Mouse (Mus musculus) liver, adult 2 months (tissue): ENCODE results near the gene Dync1i1. TPM values are rescaled to one million over a fixed set of nuclear protein-coding genes. Genes with fewer than 3 reads are reported as not detected.

ENCODE experiments used
- DNase-seq: peaks from one replicate; pipeline ENCODE4 v3.0.0-alpha.2; 2011; ENCODE audit warnings: low read depth, low spot score; ENCODE audit errors: extremely low read depth
- H3K27ac ChIP-seq: fragments of 200-500 bp; replicated peaks from 2 replicates; pipeline ENCODE4 v1.5.1; 2012; ENCODE audit warnings: low read depth, mild to moderate bottlenecking, control low read depth, inconsistent platforms, low read length; ENCODE audit not compliant: insufficient read depth
- H3K27me3 ChIP-seq: fragments of 200-500 bp; 2 replicates; pipeline ENCODE4 v1.6.1; 2012; ENCODE audit warnings: mild to moderate bottlenecking, moderate library complexity, low read length, inconsistent platforms; ENCODE audit not compliant: control insufficient read depth, insufficient read depth
- H3K36me3 ChIP-seq: fragments of 200-500 bp; 2 replicates; pipeline ENCODE4 v1.6.1; 2012; ENCODE audit warnings: low read length, inconsistent platforms; ENCODE audit not compliant: control insufficient read depth, insufficient read depth
- H3K4me1 ChIP-seq: fragments of 200-500 bp; 2 replicates; pipeline ENCODE4 v1.6.1; 2011; ENCODE audit warnings: low read length; ENCODE audit not compliant: control insufficient read depth, insufficient read depth
- H3K4me3 ChIP-seq: fragments of 200-500 bp; 2 replicates; pipeline ENCODE4 v1.5.1; 2011; ENCODE audit warnings: low read depth, mild to moderate bottlenecking, control low read depth, low read length, moderate library complexity; ENCODE audit not compliant: insufficient read depth
- H3K79me2 ChIP-seq: fragments of 200-500 bp; 2 replicates; pipeline ENCODE4 v1.6.1; 2012; ENCODE audit warnings: inconsistent platforms, mild to moderate bottlenecking, low read length, moderate library complexity; ENCODE audit not compliant: control insufficient read depth, insufficient read depth
- H3K9ac ChIP-seq: fragments of 200-500 bp; 2 replicates; pipeline ENCODE4 v1.6.1; 2012; ENCODE audit warnings: low read depth, mild to moderate bottlenecking, control low read depth, inconsistent platforms, low read length
- CTCF ChIP-seq: fragments of 200-500 bp; IDR thresholded peaks from 2 replicates; pipeline ENCODE4 v1.5.1; 2011; ENCODE audit warnings: low read depth, low read length, control low read depth
- POLR2A ChIP-seq: fragments of 200-500 bp; IDR thresholded peaks from 2 replicates; pipeline ENCODE4 v1.6.1; 2011; ENCODE audit warnings: low read length, control low read depth; ENCODE audit not compliant: insufficient read depth; ENCODE audit errors: extremely low read depth
- WGBS: fragments of 180-500 bp; shearing (Covaris S2); methylation state at CpG from one replicate; pipeline ENCODE4 v1.1.7; 2018; 5-methylcytosine and 5-hydroxymethylcytosine counted together
- polyA plus RNA-seq: library from polyadenylated mRNA; depleted of rRNA; stranded (reverse); fragments of >200 nt; gene quantifications from 2 replicates; pipeline ENCODE4 v1.2.3, GENCODE M21; 2012; rRNA removed
- total RNA-seq: library from RNA; depleted of rRNA; stranded (reverse); fragments of >200 nt; gene quantifications from 2 replicates; pipeline ENCODE4 v1.2.3, GENCODE M21; 2014; rRNA removed

Dync1i1 gene
- total and polyA plus RNA-seq, 2 experiments = not detected

DNA sequence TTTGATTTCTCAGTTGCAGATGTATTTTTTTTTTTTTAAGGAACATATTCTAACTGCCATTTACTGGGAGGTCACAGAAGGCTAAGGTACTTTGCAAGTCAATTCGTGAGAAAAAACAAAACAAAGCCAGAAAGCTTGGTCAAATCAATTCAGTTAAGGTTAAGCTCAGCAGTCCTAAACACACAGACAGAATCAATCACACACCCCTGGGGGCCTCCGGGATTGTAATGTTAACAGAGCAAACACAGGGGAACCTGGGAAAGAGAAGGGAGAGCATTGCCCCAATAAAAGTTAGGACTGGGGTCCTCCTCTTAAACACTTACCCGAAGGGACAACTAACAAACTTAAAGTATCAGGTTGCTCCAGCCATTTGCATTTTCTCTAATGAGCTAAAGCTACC is 344.6 kb downstream of the Dync1i1 start:
- H3K4me1 ChIP-seq = no peaks in the 10 kb centered on the region; the same call in 1 of the 2 replicates
- DNase-seq = no peak

DNA sequence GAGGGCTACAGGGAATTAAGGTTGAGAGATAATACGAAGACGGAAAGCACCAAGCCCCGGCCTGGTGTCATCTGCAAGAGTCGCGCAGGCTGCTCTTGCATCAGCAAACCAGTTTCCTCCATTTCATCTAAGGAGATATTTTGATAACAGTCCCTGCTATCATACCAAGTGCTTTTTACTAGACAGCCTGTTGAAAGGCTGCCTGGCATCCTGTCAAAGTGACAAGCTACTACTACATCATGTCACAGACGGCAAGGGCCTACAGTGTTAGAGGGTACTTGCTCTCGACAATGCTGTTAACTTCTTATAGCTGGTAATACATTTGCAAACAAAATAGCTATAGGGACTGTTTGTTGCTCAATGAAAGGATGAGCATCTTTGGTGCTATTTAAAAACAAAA is 345.6 kb downstream of the Dync1i1 start:
- TF ChIP-seq POLR2A = no peak
- TF ChIP-seq CTCF = no peak
- 88% methylated on average over 7 of the region's 7 CpGs for WGBS

More for the DNA sequence above, 344.6 kb downstream of the Dync1i1 start:
- no peak for TF ChIP-seq POLR2A
- TF ChIP-seq CTCF = no peak
- H3K36me3 ChIP-seq = peaks cover 62% of the 10 kb centered on the region
- H3K9ac ChIP-seq = no peak overlapping the region
- WGBS = 11% methylated on average over 3 of the region's 3 CpGs
- H3K79me2 ChIP-seq = peaks cover 7% of the 10 kb centered on the region; the same call in 1 of the 2 replicates
- H3K27me3 ChIP-seq = no peaks in the 10 kb centered on the region
- H3K27ac ChIP-seq = no peak overlapping the region
- no peak overlapping the region for H3K4me3 ChIP-seq

DNA sequence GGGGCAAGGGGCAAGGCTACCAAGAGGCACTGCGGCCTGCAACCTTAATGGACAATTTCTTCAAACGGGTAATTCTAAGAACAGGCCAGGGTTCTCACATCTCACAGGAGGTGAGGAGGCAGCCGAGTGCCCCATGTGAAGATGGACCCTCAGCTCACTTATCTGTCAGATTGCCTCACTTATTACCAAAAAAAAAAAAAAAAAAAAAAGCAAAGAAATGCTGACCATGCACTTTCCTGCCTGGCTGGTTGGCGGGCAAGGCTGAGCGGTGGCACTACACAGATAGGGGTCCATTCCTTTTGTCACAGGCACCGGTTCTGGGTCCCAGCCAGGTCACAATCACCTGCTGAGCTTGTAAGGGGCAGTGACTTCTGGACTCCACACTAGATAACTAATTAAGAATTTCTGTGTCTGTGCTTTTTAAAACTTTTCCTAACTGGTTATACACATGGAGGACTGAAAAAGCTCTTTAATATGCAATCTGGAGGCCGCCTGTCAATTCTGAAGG is 350.6 kb downstream of the Dync1i1 start:
- DNase-seq = no peak
- Histone ChIP-seq H3K27me3 (no peaks in the 10 kb centered on the region), H3K9ac (no peak overlapping the region), H3K79me2 (peaks cover 1% of the 10 kb centered on the region; the same call in 1 of the 2 replicates), H3K36me3 (peaks cover 49% of the 10 kb centered on the region), H3K27ac (no peak overlapping the region), H3K4me3 (no peak overlapping the region), H3K4me1 (no peaks in the 10 kb centered on the region; the same call in 1 of the 2 replicates)
- TF ChIP-seq POLR2A = no peak
- no peak for TF ChIP-seq CTCF
- WGBS = 90% methylated on average over 7 of the region's 7 CpGs

More for the DNA sequence above, 345.6 kb downstream of the Dync1i1 start:
- Histone ChIP-seq H3K27ac (no peak overlapping the region), H3K4me3 (no peak overlapping the region), H3K9ac (no peak overlapping the region), H3K79me2 (peaks cover 4% of the 10 kb centered on the region; the same call in 1 of the 2 replicates), H3K36me3 (peaks cover 53% of the 10 kb centered on the region), H3K4me1 (no peaks in the 10 kb centered on the region; the same call in 1 of the 2 replicates), H3K27me3 (no peaks in the 10 kb centered on the region)
- no peak for DNase-seq

DNA sequence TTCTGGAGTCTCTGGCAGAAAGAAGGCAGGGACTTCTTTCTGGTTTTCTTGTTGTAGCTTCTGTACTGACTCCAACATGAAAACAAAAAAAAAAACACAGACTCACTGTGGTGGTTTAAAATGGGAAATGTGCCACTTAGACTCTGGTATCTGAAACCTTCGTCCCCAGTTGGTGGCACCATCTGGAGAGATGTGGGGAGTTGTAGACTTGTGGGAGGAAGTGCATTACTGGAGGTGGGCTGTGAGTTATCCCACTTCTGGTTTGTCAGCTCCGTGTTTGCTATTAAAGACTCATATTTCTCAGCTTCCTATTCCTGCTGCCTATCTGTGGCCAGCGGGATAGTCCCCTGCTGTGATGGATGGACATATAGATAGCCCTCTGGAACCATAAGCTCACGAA is 351.8 kb downstream of the Dync1i1 start:
- H3K4me1 ChIP-seq = no peaks in the 10 kb centered on the region
- WGBS = 72% methylated on average over 4 of the region's 4 CpGs
- no peak overlapping the region for H3K9ac ChIP-seq
- DNase-seq = no peak
- H3K27ac ChIP-seq = no peak overlapping the region
- peaks cover 45% of the 10 kb centered on the region for H3K36me3 ChIP-seq
- TF ChIP-seq POLR2A (no peak), CTCF (no peak)
- H3K27me3 ChIP-seq = no peaks in the 10 kb centered on the region
- H3K79me2 ChIP-seq = no peaks in the 10 kb centered on the region; the same call in 1 of the 2 replicates
- H3K4me3 ChIP-seq = no peak overlapping the region

Other genes starting within 250 kb of the Dync1i1 start
- 2.7 and 2.9 TPM in 2 replicates for gene Pdk4, start 229.3 kb upstream of the Dync1i1 start, total RNA-seq
- 3.8 and 10.3 TPM in 2 replicates for gene Pdk4, start 229.3 kb upstream of the Dync1i1 start, polyA plus RNA-seq